Mouse (Mus musculus): ENCODE results near the gene Ttc39a. TPM values are rescaled to one million over a fixed set of nuclear protein-coding genes. Genes with fewer than 3 reads are reported as not detected.

Gene Ttc39a
- polyA plus RNA-seq, 1 experiment from 2014 or later, result 7.3 TPM

GRCm38 (mm10) chr4:109419017-109419416 lies 12.6 kb downstream of the Ttc39a start:
- 29% methylated on average over 3 of the region's 3 CpGs for WGBS
- no peak for ATAC-seq (ENCODE audit: low read depth)
- no peak overlapping the region for H3K27ac ChIP-seq (ENCODE audit: low read length)

GRCm38 (mm10) chr4:109419563-109419962 lies 13.1 kb downstream of the Ttc39a start:
- no peaks in the 10 kb centered on the region for H3K27me3 ChIP-seq (ENCODE audit: control insufficient read depth, insufficient read depth, low read depth, low read length)
- no peak overlapping the region for H3K4me2 ChIP-seq (ENCODE audit: low read depth, low read length)
- H3K9ac ChIP-seq (ENCODE audit: low read length), result no peak overlapping the region
- H3K9me3 ChIP-seq (ENCODE audit: control insufficient read depth, low read length), result no peaks in the 10 kb centered on the region
- ATAC-seq (ENCODE audit: low read depth), result no peak
- no peak overlapping the region for H3K27ac ChIP-seq (ENCODE audit: low read length)
- H3K4me3 ChIP-seq (ENCODE audit: low read length), result no peak overlapping the region
- H3K36me3 ChIP-seq (ENCODE audit: control insufficient read depth, insufficient read depth, low read length), result no peaks in the 10 kb centered on the region
- WGBS, result 88% methylated on average over 4 of the region's 4 CpGs
- no peaks in the 10 kb centered on the region for H3K4me1 ChIP-seq (replicated peaks; ENCODE audit: control insufficient read depth, insufficient read depth, low read length)

More at GRCm38 (mm10) chr4:109419017-109419416, 12.6 kb downstream of the Ttc39a start:
- Histone ChIP-seq H3K4me3 (ENCODE audit: low read length) (no peak overlapping the region), H3K4me1 (replicated peaks; ENCODE audit: control insufficient read depth, insufficient read depth, low read length) (no peaks in the 10 kb centered on the region), H3K9ac (ENCODE audit: low read length) (no peak overlapping the region), H3K36me3 (ENCODE audit: control insufficient read depth, insufficient read depth, low read length) (no peaks in the 10 kb centered on the region), H3K9me3 (ENCODE audit: control insufficient read depth, low read length) (no peaks in the 10 kb centered on the region), H3K4me2 (ENCODE audit: low read depth, low read length) (no peak overlapping the region), H3K27me3 (ENCODE audit: control insufficient read depth, insufficient read depth, low read depth, low read length) (no peaks in the 10 kb centered on the region)

GRCm38 (mm10) chr4:109420138-109420795 lies 13.8 kb downstream of the Ttc39a start:
- H3K4me2 ChIP-seq (ENCODE audit: low read depth, low read length), result no peak overlapping the region
- no peaks in the 10 kb centered on the region for H3K4me1 ChIP-seq (replicated peaks; ENCODE audit: control insufficient read depth, insufficient read depth, low read length)
- H3K36me3 ChIP-seq (ENCODE audit: control insufficient read depth, insufficient read depth, low read length), result no peaks in the 10 kb centered on the region
- H3K9ac ChIP-seq (ENCODE audit: low read length), result no peak overlapping the region
- no peak overlapping the region for H3K27ac ChIP-seq (ENCODE audit: low read length)
- H3K9me3 ChIP-seq (ENCODE audit: control insufficient read depth, low read length), result no peaks in the 10 kb centered on the region
- ATAC-seq (ENCODE audit: low read depth), result peak; percentile 66
- no peaks in the 10 kb centered on the region for H3K27me3 ChIP-seq (ENCODE audit: control insufficient read depth, insufficient read depth, low read depth, low read length)
- H3K4me3 ChIP-seq (ENCODE audit: low read length), result no peak overlapping the region
- WGBS, result 65% methylated on average over 8 of the region's 8 CpGs

GRCm38 (mm10) chr4:109421608-109422007 lies 15.2 kb downstream of the Ttc39a start:
- H3K36me3 ChIP-seq (ENCODE audit: control insufficient read depth, insufficient read depth, low read length), result no peaks in the 10 kb centered on the region
- WGBS, result 58% methylated on average over 7 of the region's 7 CpGs
- no peaks in the 10 kb centered on the region for H3K27me3 ChIP-seq (ENCODE audit: control insufficient read depth, insufficient read depth, low read depth, low read length)
- no peak overlapping the region for H3K4me3 ChIP-seq (ENCODE audit: low read length)
- no peak overlapping the region for H3K4me2 ChIP-seq (ENCODE audit: low read depth, low read length)
- no peaks in the 10 kb centered on the region for H3K4me1 ChIP-seq (replicated peaks; ENCODE audit: control insufficient read depth, insufficient read depth, low read length)
- H3K9me3 ChIP-seq (ENCODE audit: control insufficient read depth, low read length), result no peaks in the 10 kb centered on the region
- H3K9ac ChIP-seq (ENCODE audit: low read length), result no peak overlapping the region
- 0 out of 2 replicates have a peak, but pooled peaks have one; percentile 6 for ATAC-seq (ENCODE audit: low read depth)
- no peak overlapping the region for H3K27ac ChIP-seq (ENCODE audit: low read length)

- H3K4me3 ChIP-seq (ENCODE audit: low read length), result no peak overlapping the region
- 74% methylated on average over 6 of the region's 6 CpGs for WGBS
- H3K4me2 ChIP-seq (ENCODE audit: low read depth, low read length), result no peak overlapping the region
- ATAC-seq (ENCODE audit: low read depth), result no peak
- no peaks in the 10 kb centered on the region for H3K27me3 ChIP-seq (ENCODE audit: control insufficient read depth, insufficient read depth, low read depth, low read length)
- no peak overlapping the region for H3K9ac ChIP-seq (ENCODE audit: low read length)
- H3K4me1 ChIP-seq (replicated peaks; ENCODE audit: control insufficient read depth, insufficient read depth, low read length), result no peaks in the 10 kb centered on the region
- no peak overlapping the region for H3K27ac ChIP-seq (ENCODE audit: low read length)
- H3K36me3 ChIP-seq (ENCODE audit: control insufficient read depth, insufficient read depth, low read length), result no peaks in the 10 kb centered on the region
- no peaks in the 10 kb centered on the region for H3K9me3 ChIP-seq (ENCODE audit: control insufficient read depth, low read length)
Measured at GRCm38 (mm10) chr4:109422436-109422835, 16.0 kb downstream of the Ttc39a start.

GRCm38 (mm10) chr4:109423438-109423837 lies 17.0 kb downstream of the Ttc39a start:
- H3K36me3 ChIP-seq (ENCODE audit: control insufficient read depth, insufficient read depth, low read length), result no peaks in the 10 kb centered on the region
- WGBS, result 63% methylated on average over 2 of the region's 2 CpGs
- H3K4me2 ChIP-seq (ENCODE audit: low read depth, low read length), result no peak overlapping the region
- H3K9me3 ChIP-seq (ENCODE audit: control insufficient read depth, low read length), result no peaks in the 10 kb centered on the region
- ATAC-seq (ENCODE audit: low read depth), result no peak
- no peak overlapping the region for H3K4me3 ChIP-seq (ENCODE audit: low read length)
- no peak overlapping the region for H3K9ac ChIP-seq (ENCODE audit: low read length)
- H3K27me3 ChIP-seq (ENCODE audit: control insufficient read depth, insufficient read depth, low read depth, low read length), result no peaks in the 10 kb centered on the region
- H3K4me1 ChIP-seq (replicated peaks; ENCODE audit: control insufficient read depth, insufficient read depth, low read length), result no peaks in the 10 kb centered on the region
- H3K27ac ChIP-seq (ENCODE audit: low read length), result no peak overlapping the region

- Histone ChIP-seq H3K4me3 (ENCODE audit: low read length) (no peak overlapping the region), H3K9me3 (ENCODE audit: control insufficient read depth, low read length) (no peaks in the 10 kb centered on the region), H3K36me3 (ENCODE audit: control insufficient read depth, insufficient read depth, low read length) (no peaks in the 10 kb centered on the region), H3K9ac (ENCODE audit: low read length) (no peak overlapping the region), H3K27me3 (ENCODE audit: control insufficient read depth, insufficient read depth, low read depth, low read length) (no peaks in the 10 kb centered on the region), H3K27ac (ENCODE audit: low read length) (no peak overlapping the region), H3K4me1 (replicated peaks; ENCODE audit: control insufficient read depth, insufficient read depth, low read length) (no peaks in the 10 kb centered on the region), H3K4me2 (ENCODE audit: low read depth, low read length) (no peak overlapping the region)
- WGBS, result 44% methylated on average over 1 of the region's 1 CpGs
- no peak for ATAC-seq (ENCODE audit: low read depth)
Measured at GRCm38 (mm10) chr4:109427058-109427457, 20.6 kb downstream of the Ttc39a start.

- H3K27me3 ChIP-seq (ENCODE audit: control insufficient read depth, insufficient read depth, low read depth, low read length), result no peaks in the 10 kb centered on the region
- H3K4me1 ChIP-seq (replicated peaks; ENCODE audit: control insufficient read depth, insufficient read depth, low read length), result 0 out of 2 replicates have a peak, but pooled peaks cover 3% of the 10 kb centered on the region
- WGBS, result 84% methylated on average over 7 of the region's 7 CpGs
- no peaks in the 10 kb centered on the region for H3K9me3 ChIP-seq (ENCODE audit: control insufficient read depth, low read length)
- no peak overlapping the region for H3K27ac ChIP-seq (ENCODE audit: low read length)
- H3K4me3 ChIP-seq (ENCODE audit: low read length), result no peak overlapping the region
- no peak for ATAC-seq (ENCODE audit: low read depth)
- no peaks in the 10 kb centered on the region for H3K36me3 ChIP-seq (ENCODE audit: control insufficient read depth, insufficient read depth, low read length)
- H3K9ac ChIP-seq (ENCODE audit: low read length), result no peak overlapping the region
- no peak overlapping the region for H3K4me2 ChIP-seq (ENCODE audit: low read depth, low read length)
Measured at GRCm38 (mm10) chr4:109430250-109430649, 23.8 kb downstream of the Ttc39a start.

GRCm38 (mm10) chr4:109430854-109431253 lies 24.4 kb downstream of the Ttc39a start:
- H3K4me2 ChIP-seq (ENCODE audit: low read depth, low read length), result no peak overlapping the region
- no peak overlapping the region for H3K27ac ChIP-seq (ENCODE audit: low read length)
- whole genome bisulfite sequencing, result 43% methylated on average over 13 of the region's 13 CpGs
- H3K36me3 ChIP-seq (ENCODE audit: control insufficient read depth, insufficient read depth, low read length), result no peaks in the 10 kb centered on the region
- H3K9ac ChIP-seq (ENCODE audit: low read length), result no peak overlapping the region
- no peaks in the 10 kb centered on the region for H3K9me3 ChIP-seq (ENCODE audit: control insufficient read depth, low read length)
- ATAC-seq (ENCODE audit: low read depth), result peak; percentile 85
- no peak overlapping the region for H3K4me3 ChIP-seq (ENCODE audit: low read length)
- no peaks in the 10 kb centered on the region for H3K27me3 ChIP-seq (ENCODE audit: control insufficient read depth, insufficient read depth, low read depth, low read length)
- H3K4me1 ChIP-seq (replicated peaks; ENCODE audit: control insufficient read depth, insufficient read depth, low read length), result 0 out of 2 replicates have a peak, but pooled peaks cover 3% of the 10 kb centered on the region

Measured in lung, embryonic 16.5 days (tissue).